Mouse (Mus musculus): ENCODE data around the gene Mre11a. TPM values are rescaled to one million over a fixed set of nuclear protein-coding genes. Genes with fewer than 3 reads are reported as not detected.

The Mre11a gene
- polyA plus RNA-seq, 1 experiment: 3.1 TPM

DNA sequence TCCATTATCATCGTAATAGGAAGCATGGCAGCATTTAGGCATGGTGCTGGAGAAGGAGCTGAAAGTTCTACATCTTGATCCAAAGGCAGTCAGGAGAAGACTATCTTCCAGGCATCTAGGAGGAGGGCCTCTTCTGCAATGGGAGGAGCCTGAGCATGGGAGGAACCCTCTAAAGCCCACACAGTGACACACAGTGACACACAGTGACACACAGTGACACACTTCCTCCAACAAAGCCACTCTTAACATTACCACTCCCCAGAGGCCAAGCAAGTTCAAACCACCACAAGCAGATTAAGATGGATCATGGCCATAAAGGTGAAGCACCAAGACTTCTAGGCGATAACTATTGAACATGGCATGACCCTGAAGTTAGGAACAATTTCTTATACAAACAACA is 12.4 kb upstream of the Mre11a start:
- TF ChIP-seq CTCF (conservative IDR thresholded peaks at IDR 0.05; ENCODE audit: insufficient read depth, insufficient read length, low read depth, low read length): no peak
- TF ChIP-seq POLR2A (IDR thresholded peaks at IDR 0.05; ENCODE audit: low read depth, low read length): no peak
- H3K27me3 ChIP-seq (replicated peaks; ENCODE audit: control insufficient read depth, insufficient read depth, low read length): peaks cover 2% of the 10 kb centered on the region; the same call in 1 of the 2 replicates
- H3K4me3 ChIP-seq (ENCODE audit: insufficient read depth, low read depth, low read length): no peak overlapping the region
- 86% methylated on average over 2 of the region's 2 CpGs for WGBS
- H3K27ac ChIP-seq (ENCODE audit: insufficient read depth, low read depth, low read length): no peak overlapping the region
- H3K36me3 ChIP-seq (ENCODE audit: control insufficient read depth, insufficient read depth, low read length): no peaks in the 10 kb centered on the region
- no peaks in the 10 kb centered on the region for H3K4me1 ChIP-seq (ENCODE audit: control insufficient read depth, insufficient read depth, low read length)
- DNase-seq: no peak

DNA sequence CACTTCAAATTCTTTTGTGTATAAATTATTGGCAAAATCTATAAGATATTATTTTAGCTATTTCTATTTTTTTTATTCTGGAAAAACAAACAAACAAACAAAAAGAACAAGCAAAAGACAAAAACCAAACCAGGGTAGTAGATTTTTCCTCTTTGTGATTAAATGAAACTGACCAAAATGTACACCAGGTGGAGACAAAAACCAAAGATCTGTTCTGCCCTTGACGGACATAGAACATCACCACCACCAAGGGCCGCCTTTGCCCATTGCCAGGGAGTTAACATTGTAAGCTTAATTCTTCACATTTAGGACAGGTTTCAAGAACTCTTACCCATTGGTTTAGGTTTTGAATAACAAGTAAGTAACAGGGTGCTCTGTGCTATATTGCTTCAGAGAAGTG is 10.6 kb upstream of the Mre11a start:
- DNase-seq: peak; percentile 12
- WGBS: 31% methylated on average over 2 of the region's 2 CpGs

DNA sequence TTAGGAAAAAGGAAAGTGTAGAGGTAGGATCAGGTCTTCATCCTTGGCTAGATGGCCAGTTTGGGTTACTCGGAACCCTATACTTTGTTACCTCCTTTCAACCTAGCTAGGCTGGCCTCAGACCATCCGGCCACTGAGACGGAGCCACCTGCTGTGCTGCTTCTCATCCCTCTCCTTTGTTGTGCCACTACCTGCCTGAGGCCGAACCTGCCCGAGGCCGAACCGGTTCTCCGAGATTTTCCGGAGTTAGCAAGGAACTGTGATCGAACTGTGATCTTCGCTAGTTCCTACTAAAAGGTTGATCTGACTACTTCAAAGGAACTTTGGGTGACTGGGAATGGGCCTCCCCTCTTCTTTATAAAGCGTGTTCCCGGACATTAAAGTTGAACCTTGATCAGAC is 6.1 kb upstream of the Mre11a start:
- Histone ChIP-seq H3K27ac (ENCODE audit: insufficient read depth, low read depth, low read length) (no peak overlapping the region), H3K36me3 (ENCODE audit: control insufficient read depth, insufficient read depth, low read length) (no peaks in the 10 kb centered on the region), H3K4me1 (ENCODE audit: control insufficient read depth, insufficient read depth, low read length) (no peaks in the 10 kb centered on the region), H3K27me3 (replicated peaks; ENCODE audit: control insufficient read depth, insufficient read depth, low read length) (no peaks in the 10 kb centered on the region), H3K4me3 (ENCODE audit: insufficient read depth, low read depth, low read length) (no peak overlapping the region)
- TF ChIP-seq POLR2A (IDR thresholded peaks at IDR 0.05; ENCODE audit: low read depth, low read length) (no peak), CTCF (conservative IDR thresholded peaks at IDR 0.05; ENCODE audit: insufficient read depth, insufficient read length, low read depth, low read length) (no peak)
- WGBS: 49% methylated on average over 13 of the region's 13 CpGs
- no peak for DNase-seq

More for the DNA sequence above, 10.6 kb upstream of the Mre11a start:
- Histone ChIP-seq H3K27ac (ENCODE audit: insufficient read depth, low read depth, low read length) (no peak overlapping the region), H3K36me3 (ENCODE audit: control insufficient read depth, insufficient read depth, low read length) (no peaks in the 10 kb centered on the region), H3K27me3 (replicated peaks; ENCODE audit: control insufficient read depth, insufficient read depth, low read length) (peaks cover 2% of the 10 kb centered on the region; the same call in 1 of the 2 replicates), H3K4me3 (ENCODE audit: insufficient read depth, low read depth, low read length) (no peak overlapping the region), H3K4me1 (ENCODE audit: control insufficient read depth, insufficient read depth, low read length) (no peaks in the 10 kb centered on the region)
- TF ChIP-seq POLR2A (IDR thresholded peaks at IDR 0.05; ENCODE audit: low read depth, low read length): no peak
- TF ChIP-seq CTCF (conservative IDR thresholded peaks at IDR 0.05; ENCODE audit: insufficient read depth, insufficient read length, low read depth, low read length): 0 out of 2 replicates have a peak, but pooled peaks have one; percentile 21

DNA sequence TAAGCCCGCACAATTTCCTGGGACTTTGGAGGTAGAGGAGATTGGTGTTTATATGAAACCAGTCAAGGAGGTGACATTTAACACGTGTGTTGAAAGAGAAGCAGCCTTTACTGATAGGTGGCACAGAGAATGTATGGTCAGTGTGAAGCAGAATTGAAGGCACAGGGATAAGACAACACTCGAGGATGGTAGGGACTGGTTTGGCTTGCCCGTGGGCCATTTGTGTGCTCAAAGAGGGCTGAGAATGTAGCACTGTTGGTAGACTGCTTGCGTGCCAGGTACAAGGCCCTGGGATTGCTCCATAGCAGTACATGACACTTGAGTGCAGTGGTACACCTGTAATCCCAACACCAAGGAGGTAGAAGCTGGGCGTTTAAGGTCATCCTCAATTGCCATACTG is 2.9 kb downstream of the Mre11a start:
- H3K27me3 ChIP-seq (replicated peaks; ENCODE audit: control insufficient read depth, insufficient read depth, low read length): no peaks in the 10 kb centered on the region
- H3K27ac ChIP-seq (ENCODE audit: insufficient read depth, low read depth, low read length): no peak overlapping the region
- H3K36me3 ChIP-seq (ENCODE audit: control insufficient read depth, insufficient read depth, low read length): 0 out of 2 replicates have a peak, but pooled peaks cover 4% of the 10 kb centered on the region
- DNase-seq: no peak
- TF ChIP-seq POLR2A (IDR thresholded peaks at IDR 0.05; ENCODE audit: low read depth, low read length): no peak
- no peak for TF ChIP-seq CTCF (conservative IDR thresholded peaks at IDR 0.05; ENCODE audit: insufficient read depth, insufficient read length, low read depth, low read length)
- no peak overlapping the region for H3K4me3 ChIP-seq (ENCODE audit: insufficient read depth, low read depth, low read length)
- H3K4me1 ChIP-seq (ENCODE audit: control insufficient read depth, insufficient read depth, low read length): no peaks in the 10 kb centered on the region
- 89% methylated on average over 6 of the region's 6 CpGs for WGBS

DNA sequence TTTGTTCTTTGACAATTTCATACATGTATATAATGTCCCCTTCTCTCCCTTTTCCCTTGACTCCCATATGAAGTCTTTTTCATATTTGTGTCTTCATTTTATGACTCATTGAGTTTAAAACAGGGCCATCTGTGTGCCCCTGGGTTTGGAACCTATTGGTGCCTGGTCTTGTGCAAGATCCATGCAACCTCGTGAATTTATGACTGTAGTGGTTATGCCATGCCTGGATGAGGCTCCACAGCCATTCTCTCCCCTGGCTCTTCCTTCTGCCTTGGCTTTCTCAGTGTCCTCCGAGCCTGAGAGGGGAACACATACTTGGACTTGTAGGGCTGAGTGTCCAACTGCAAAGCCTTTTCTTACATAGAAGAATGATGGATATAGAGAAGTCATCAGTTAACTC is 21.3 kb downstream of the Mre11a start:
- TF ChIP-seq POLR2A (IDR thresholded peaks at IDR 0.05; ENCODE audit: low read depth, low read length): no peak
- no peak for TF ChIP-seq CTCF (conservative IDR thresholded peaks at IDR 0.05; ENCODE audit: insufficient read depth, insufficient read length, low read depth, low read length)
- WGBS: 93% methylated on average over 2 of the region's 2 CpGs
- Histone ChIP-seq H3K27me3 (replicated peaks; ENCODE audit: control insufficient read depth, insufficient read depth, low read length) (no peaks in the 10 kb centered on the region), H3K4me1 (ENCODE audit: control insufficient read depth, insufficient read depth, low read length) (no peaks in the 10 kb centered on the region), H3K4me3 (ENCODE audit: insufficient read depth, low read depth, low read length) (no peak overlapping the region), H3K36me3 (ENCODE audit: control insufficient read depth, insufficient read depth, low read length) (no peaks in the 10 kb centered on the region), H3K27ac (ENCODE audit: insufficient read depth, low read depth, low read length) (no peak overlapping the region)
- no peak for DNase-seq

DNA sequence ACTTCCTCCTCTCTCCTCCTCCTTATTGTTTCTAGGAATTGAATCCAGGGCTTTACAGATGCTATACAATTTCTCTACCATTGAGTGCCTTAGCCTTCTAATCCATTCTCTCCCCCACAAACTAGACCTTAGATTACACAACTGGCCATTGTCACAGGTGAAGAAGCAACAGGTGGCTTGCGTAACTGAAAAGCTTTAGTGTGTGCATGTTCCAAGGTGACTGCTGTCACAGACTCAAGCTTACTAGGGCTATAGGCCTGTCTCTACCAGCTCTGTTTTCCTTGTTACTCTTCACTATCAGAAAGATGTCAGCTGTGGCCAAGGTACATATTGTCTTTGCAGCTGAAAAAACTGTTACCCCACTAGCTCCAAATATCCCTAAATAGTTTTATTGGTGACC is 22.3 kb downstream of the Mre11a start:
- H3K4me1 ChIP-seq (ENCODE audit: control insufficient read depth, insufficient read depth, low read length): no peaks in the 10 kb centered on the region
- H3K4me3 ChIP-seq (ENCODE audit: insufficient read depth, low read depth, low read length): no peak overlapping the region
- no peak overlapping the region for H3K27ac ChIP-seq (ENCODE audit: insufficient read depth, low read depth, low read length)
- no peaks in the 10 kb centered on the region for H3K27me3 ChIP-seq (replicated peaks; ENCODE audit: control insufficient read depth, insufficient read depth, low read length)
- no peaks in the 10 kb centered on the region for H3K36me3 ChIP-seq (ENCODE audit: control insufficient read depth, insufficient read depth, low read length)
- 100% methylated on average over 1 of the region's 1 CpGs for WGBS
- no peak for TF ChIP-seq POLR2A (IDR thresholded peaks at IDR 0.05; ENCODE audit: low read depth, low read length)
- no peak for TF ChIP-seq CTCF (conservative IDR thresholded peaks at IDR 0.05; ENCODE audit: insufficient read depth, insufficient read length, low read depth, low read length)
- DNase-seq: no peak

DNA sequence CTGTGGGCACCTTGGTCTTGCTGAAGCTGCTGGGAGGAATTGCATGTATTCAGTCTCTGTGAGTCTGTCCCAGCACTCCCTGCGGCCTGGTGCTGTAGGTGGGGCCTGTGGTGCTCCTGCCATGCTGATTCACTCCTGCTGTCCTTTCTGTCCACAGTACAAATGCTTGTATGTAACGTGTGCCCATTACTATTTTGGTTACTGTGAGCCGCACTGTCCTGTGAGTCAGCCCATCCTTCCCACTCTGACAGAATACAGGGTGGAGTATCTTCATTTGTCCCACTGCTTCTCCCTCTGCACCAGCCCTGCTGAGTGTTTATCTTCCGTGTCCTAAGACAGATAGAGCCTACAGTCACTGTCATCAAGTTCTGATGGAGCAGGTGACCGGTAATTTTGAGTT is 25.7 kb downstream of the Mre11a start:
- no peaks in the 10 kb centered on the region for H3K27me3 ChIP-seq (replicated peaks; ENCODE audit: control insufficient read depth, insufficient read depth, low read length)
- no peak for DNase-seq
- WGBS: 98% methylated on average over 5 of the region's 5 CpGs
- H3K4me1 ChIP-seq (ENCODE audit: control insufficient read depth, insufficient read depth, low read length): 0 out of 2 replicates have a peak, but pooled peaks cover 3% of the 10 kb centered on the region
- no peak overlapping the region for H3K27ac ChIP-seq (ENCODE audit: insufficient read depth, low read depth, low read length)
- H3K4me3 ChIP-seq (ENCODE audit: insufficient read depth, low read depth, low read length): no peak overlapping the region
- TF ChIP-seq CTCF (conservative IDR thresholded peaks at IDR 0.05; ENCODE audit: insufficient read depth, insufficient read length, low read depth, low read length): no peak
- TF ChIP-seq POLR2A (IDR thresholded peaks at IDR 0.05; ENCODE audit: low read depth, low read length): no peak
- no peaks in the 10 kb centered on the region for H3K36me3 ChIP-seq (ENCODE audit: control insufficient read depth, insufficient read depth, low read length)
